Mouse (Mus musculus): ENCODE results near the gene Polr1d.
A peak's percentile ranks its signal among the peaks of the same experiment; 100 is the strongest.

Polr1d gene

DNA sequence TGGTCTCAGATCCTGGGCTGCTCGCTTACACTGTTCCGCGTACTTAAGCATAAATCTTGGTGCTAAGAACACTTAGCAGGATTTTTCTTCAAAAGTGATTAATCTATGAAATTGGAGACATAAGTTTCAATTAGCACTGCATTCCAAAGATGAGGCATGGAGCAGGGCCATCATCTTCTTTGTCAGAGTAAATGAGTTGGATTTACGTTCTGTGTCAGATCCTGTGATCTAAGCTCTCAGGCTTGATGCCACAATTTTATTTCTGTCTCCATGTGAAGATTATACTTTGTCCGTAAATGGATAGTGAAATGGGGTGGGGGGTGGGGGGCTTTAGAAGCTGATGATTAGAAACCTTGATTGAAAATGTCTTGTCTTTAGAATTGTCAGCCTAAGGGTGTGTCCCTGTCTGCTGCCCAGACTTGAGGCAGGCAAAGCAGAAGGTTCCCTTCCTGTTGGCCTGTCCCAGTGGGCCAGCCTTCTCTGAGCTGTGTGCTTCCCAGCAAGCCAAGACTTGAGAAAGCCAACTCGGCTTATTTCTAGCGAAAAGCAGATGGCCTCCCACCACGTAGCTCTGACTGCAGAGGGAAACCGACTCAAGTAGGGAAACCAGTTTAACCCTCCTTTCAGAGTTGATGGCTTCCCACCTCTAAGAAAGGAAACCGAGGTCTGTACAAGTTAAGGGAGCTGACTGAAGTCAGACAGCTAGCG lies 13.6 kb downstream of the Polr1d start:
- DNase-seq = no peak

DNA sequence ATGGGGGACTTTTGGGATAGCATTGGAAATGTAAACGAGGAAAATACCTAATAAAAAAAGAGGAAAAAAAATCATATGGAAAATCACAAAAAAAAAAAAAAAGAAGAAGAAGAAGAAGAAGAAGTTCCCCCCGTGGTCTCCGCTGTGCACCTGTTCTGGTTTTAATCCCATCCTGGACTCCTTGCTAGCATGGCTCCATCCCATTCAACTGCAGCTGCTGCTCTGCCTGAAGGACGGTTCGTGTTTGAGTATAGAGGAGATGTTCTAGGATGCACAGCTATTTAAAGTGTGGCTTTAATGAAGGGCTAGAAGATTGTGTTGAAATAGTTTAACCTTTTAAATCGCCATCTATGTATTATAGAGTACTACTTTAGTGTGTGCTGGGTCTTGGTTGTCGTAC lies 15.6 kb downstream of the Polr1d start:
- DNase-seq = no peak

DNA sequence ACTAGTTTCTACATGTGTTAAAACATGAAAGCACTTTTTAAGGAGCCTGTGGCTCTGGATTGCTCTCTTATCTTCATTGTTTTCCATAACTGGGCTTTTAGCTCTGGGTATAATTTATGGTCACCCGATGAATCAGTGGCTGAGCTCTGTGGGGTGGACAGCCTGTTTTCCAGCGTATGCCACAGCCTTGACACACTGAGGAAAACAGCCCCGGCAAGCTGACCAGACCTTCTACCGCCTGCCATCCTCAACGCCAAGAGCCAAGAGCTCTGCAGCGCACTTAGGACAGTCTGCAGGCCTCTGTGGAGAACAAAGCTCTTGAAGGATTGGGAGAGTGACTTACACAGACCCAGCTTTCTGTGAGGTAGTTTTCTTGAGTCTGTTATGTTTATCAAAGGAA lies 17.4 kb downstream of the Polr1d start:
- DNase-seq = no peak

DNA sequence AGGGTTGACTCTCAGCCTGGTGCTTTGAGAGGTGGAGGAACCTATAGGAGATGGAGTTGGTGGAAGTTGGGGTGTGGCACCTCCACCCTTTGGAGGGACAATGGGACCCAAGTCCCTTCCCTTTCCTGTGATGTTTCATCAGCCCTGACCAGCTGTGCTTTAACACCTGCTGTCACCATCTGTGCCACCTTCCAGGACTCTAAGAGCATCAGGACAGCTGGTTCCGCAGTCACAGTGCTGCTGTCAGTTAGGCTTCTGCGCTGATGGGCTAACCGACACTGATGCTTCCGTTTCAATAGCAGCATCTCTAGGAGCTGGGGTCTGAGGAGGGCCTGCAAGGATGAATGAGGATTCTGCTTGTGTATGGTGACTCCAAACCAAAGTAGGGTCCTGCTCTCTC lies 19.7 kb downstream of the Polr1d start:
- DNase-seq = no peak

DNA sequence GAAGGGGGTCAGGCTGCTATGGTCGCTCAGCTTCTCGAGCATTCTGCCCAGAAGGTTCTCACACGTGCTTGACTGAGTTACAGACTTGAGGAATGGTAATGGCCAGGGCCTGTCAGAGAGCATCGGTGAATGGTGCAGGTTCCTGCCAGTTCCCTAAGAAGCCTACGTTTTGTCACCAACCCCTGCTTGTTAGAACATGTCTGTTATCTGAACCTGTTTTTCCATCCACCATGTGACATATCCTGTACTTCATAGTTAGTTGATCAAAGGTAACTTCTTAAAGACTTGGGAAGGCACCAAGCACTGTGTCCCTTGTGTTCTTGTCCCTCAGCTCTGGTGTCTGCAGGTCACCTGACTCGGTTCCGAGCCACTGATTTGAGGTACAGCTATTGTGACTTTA lies 21.8 kb downstream of the Polr1d start:
- DNase-seq = no peak

DNA sequence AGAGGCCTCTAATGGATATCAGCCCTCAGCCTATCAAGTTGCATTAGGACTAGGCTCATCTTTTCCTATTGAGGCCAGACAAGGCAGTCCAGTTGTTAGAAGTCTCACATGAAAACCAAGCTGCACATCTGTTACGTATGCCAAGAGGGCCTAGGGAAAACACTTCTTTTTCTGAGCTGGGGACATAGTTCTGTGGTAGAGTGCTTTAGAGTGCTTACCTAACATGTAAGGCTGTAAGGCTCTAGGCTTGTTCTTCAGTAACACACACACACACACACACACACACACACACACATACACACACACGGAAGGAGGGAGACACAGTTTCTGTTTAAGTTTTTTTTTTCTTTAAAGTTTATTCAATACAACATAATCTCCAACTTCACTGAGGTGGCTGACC lies 23.3 kb downstream of the Polr1d start:
- DNase-seq = no peak

DNA sequence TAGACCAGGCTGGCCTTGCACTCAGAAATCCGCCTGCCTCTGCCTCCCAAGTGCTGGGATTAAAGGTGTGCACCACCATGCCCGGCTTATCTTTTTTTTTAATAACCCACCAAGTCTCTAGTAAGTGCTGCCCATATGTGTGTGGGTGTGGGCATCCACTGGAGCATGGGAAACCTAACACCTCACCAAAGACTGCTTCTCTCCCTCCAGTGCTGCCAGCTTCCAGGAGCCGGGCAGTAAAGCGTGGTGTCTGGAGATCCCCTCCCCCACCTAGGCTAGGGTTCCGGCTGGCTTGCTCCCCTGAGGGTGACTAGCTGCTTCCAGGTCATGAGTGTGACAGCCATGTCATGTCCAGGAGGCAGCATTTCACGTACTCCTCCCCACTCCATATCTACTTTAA lies 25.4 kb downstream of the Polr1d start:
- DNase-seq = no peak

DNA sequence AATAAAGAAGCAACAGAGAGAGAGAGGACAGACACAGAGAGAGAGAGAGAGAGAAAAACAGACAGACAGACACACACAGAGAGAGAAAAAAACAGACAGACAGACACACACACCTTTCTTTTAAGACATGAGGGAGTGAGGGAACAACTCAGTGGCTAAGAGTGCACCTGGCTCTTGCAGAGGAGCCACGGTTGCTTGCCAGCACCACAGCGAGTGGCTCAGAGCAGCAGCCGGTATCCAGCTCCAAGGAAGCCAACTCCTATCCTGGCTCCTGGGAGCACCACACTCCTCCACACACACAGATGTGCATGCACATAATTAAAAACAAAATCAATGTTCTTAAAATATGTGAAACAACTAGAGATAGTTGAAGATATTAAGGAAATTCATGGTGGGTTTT lies 30.4 kb downstream of the Polr1d start:
- no peak for DNase-seq

DNA sequence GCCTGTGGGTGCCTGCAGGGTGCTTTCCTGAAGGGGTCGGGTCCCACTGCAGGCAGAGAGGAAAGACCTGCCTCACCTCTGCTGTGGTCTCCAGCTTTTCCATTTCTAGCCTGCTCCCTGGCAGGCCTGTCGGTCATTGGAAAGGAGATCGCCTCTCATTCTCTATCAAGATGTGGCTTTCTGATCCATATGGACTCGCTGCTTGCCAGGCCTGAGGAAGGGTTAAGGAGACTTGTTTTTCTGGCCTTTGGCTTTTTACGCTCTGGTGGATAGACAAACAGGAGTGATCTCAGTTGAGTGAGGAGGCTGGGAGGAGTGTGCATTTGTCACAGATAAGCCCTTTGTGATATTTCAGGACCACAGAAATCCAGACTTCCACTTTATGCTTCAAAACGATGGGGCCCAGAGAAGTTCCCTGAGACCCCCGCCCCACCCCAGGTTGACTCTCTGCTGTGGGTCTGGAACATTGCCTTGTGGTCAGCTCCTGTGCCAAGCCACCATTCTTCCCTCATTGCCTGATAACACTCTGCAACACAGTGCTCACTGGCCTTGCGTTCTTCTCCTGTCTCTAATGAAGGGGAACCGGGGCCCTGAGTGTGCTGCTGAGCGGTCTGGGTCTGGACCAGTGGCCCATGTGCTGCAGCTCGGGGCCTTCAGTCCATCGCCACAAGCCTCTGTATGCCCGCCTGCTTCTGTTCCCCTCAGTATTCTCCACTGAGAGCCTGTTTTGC lies 32.2 kb downstream of the Polr1d start:
- DNase-seq = no peak

DNA sequence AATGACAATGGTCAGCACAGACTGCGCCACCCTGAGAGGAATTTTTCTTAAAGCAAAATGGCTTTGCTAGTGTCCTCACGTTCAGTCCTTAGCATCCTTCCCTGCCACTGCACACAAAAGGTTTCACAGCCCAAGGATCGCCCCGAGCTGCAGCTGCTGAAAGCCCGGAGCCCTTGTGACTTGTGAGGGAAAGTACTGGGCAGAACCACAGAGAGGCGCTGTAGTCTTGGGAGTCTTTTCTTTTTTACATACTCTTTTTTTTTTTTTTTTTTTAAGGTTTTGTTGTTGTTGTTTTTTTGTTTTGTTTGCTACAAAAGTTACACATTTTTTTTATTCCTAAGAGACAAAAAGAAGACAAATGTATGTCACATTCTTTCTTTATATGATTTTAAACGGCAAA lies 37.9 kb downstream of the Polr1d start:
- no peak for DNase-seq

DNA sequence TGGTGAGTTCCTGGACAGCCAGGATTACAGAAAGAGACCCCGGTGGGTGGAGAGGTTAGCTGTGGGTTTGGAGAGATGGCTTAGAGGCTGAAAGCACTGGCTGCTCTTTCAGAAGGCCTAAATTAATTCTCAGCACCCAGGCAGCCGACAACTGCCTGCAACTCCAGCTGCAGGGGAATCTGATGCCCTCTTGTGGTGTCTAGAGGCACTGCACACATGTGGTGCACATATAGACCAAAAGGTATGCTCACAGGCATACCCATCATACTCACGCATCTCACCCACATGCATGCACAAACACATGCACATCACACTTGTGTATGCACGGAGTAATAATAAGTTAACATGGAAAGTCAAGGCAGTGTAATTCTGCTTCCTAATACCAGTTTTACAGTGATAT lies 38.8 kb downstream of the Polr1d start:
- no peak for DNase-seq

DNA sequence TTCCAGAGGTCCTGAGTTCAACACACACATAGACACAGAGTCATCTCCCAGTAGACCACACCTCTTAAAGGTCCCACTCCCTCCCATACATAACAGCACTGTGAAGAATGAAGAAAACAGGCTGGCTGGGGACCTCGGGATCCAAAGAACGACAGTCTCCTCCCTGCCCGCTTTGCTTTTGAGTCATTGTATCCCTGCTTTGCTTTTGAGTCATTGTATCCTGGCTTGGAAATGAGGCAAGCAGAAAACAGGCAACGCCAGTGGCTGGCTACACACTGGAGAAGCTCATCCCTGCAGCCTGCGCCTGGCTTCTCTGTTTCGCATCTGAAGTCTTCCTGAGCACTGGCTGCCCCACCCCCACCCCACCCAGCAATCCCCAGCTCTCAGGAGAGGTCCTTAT lies 40.2 kb downstream of the Polr1d start:
- DNase-seq = peak; percentile 57

DNA sequence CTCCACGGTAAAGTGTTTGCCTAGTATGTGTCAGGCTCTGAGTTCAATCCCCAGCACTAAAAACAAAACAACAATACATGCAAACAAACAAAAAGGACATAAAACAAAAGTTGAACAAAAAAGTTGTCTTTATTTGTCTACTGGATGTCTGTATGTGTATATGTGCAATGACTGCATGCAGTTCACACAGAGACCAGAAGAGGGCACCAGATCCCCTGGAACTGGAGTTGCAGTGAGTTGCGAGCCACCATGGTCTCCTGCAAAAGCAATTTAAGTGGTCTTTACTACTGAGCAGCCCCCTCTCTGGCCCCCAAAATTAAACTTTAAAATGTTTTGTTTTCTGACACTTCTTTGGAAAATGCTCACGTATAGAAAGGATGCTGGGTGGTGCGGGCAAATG lies 44.3 kb downstream of the Polr1d start:
- DNase-seq = no peak

DNA sequence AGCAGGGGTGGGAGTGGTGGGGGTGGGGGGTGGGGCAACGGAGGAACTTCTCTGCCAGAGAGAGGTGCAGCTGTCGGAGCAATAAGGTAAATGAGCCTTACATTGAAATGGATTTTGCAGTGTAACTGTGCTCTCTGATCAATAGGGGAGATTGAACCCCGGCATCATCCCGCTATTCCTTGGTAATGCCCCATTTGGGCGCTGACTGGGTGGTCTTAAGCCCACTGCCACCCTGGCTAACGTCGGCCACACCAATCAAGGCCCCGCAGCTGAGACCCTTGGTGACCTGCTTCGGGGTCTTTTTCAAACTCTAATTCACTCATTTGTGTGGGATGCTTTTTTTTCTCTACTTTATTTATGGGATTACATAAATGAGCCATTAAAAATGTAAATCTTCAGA lies 47.9 kb downstream of the Polr1d start:
- no peak for DNase-seq

DNA sequence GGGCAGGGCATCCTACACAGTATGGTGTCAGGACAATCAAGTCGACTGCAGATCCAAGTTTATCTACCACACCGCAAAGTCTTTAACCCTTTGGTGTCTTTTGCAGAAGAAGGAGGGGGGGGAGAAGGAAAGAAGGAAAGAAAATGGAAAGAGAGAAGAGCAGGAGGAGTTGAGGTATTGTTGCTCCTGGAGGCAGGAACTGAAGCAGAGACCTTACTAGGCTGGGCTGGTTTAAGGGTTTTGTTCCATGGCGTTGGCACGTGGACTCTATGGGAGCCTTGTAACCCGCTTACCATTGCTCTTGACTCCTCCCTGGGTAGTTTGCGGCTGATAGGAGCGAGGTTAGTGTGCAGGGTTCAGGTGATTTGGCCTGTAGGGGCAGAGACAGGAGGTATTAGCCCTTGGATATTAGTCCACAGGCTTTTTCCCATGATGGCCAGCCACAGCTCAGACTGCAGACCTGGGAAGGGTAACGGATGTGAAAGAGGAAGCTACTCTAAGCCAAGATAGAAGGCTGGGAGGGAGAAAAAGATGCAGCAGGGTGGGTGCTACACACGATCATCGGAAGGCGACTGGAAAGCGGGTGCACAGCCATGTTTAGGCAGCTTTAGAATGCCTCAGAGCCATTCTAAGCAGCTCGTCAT lies 48.8 kb downstream of the Polr1d start:
- peak; percentile 76 for DNase-seq

DNA sequence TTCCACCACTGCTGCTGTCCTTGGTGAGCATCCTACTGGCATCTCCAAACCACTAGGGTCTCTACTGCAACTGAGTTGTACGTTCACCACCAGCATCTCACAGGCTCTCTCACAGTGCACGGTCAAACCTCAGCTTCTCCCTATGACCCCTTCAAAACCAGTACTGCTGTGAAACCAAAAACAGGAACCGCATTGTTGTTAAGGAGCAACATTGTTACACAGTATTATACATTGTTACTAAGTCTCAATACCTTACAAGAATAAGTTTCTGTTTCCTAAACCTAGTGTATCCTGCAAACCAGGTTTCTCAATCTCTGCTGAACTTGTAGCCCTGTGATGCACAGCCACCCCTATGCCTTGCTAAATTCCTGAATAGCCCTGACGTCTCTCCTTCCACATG lies 51.0 kb downstream of the Polr1d start:
- no peak for DNase-seq

DNA sequence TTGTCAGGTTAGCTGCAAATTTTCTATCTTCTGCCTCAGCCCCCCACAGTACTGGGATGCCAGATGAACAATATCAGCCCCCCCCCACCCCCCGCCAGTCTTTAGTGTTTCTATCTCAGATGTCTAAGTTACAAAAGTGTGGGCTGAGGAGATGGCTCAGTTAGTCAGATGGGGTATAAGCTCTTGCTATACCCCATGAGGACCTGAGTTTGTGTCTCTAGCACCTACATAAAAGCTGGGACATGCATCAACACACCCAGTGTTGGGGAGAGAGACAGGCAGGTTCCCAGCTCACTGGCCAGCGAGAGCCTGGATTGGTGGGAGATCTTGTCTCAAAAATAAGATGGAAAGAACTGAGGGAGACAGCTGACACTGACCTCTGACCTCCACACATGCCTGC lies 52.6 kb downstream of the Polr1d start:
- DNase-seq = peak; percentile 55

DNA sequence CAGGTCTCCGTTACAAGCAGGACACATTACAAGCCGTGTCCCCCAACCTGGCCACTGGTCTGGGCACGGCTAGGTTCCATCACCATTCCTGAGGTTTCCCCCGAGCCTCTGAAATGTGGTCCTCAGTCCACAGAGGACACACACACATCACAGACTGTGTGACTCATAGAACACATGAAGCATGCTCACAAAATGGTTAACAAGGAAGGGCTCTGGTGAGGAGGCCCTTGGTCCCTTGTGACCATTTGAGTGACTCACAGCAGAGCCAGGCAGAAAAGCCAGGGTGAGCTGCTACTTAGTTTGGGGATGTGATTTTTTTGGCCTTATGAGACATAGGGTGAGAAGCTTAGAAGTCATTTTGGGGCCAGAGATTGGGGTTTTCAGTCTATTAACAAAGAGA lies 55.1 kb downstream of the Polr1d start:
- peak; percentile 60 for DNase-seq

DNA sequence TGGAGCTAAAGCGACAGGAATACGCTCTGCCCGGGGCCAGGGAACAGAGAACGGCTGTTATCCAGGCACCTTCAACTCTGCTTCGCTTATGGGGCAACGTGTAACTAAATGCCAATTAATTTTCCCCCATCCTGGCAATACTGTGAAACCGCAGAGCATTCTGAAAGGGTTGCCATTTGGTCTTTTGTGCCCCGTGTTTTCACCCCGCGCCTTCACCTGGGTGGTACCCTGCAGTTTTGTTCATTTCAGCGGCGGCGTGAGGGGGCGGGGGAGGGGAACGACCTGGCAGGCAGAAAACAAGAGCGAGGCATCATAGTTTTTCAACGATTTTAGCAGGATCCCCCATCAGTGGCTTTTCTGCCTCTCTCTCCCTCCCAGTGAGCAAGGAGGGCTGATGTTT lies 56.8 kb downstream of the Polr1d start:
- peak; percentile 74 for DNase-seq

DNA sequence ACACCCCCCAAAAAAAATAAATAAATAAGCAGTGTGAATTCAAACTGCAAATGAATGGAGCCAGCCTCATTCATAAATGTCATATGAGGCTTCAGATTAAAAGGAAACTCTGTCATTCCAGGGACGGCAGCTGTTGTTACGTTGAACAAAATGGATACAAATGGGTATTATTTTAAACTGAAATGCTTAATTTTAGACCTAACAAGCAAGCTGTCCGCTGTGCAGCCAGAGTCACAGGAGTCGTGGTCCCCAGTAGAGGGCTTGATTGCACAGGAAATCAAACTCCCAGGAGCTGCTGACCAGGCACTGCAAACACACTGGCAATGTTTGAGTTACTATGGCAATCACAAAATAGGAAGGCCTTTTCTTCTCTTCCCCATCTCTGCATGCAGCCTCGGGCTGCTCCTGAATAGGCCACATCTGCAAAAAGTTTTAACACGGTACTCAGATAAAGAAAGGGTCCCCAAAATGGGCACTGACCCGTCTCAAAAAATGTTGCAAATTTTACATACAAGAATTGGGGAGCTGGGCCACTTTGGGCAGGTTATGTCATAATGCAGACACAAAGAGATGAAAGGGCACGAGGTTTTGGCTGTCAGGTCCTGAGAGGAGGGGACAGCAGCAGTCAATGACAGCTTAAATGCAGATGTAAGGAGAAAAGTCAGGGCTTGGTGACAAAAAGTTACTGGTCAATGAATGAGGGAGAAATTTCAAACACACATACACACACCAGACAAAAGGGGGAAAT lies 57.7 kb downstream of the Polr1d start:
- peak; percentile 81 for DNase-seq

DNA sequence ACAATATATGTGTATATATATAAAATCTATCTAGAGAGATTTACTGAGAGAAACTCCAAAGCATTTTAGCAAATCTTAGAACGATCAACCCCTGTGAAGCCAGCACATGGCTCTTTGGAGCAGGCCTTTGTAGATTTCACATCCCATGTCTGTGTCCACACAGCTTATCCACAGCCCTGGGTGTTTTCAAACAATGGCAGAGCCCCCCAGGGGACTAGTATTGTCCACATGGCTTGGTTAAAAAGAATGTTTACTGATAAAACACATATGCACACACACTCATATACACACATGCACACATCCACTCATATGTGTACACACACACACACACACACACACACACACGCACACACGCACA lies 58.2 kb downstream of the Polr1d start:
- no peak for DNase-seq

DNA sequence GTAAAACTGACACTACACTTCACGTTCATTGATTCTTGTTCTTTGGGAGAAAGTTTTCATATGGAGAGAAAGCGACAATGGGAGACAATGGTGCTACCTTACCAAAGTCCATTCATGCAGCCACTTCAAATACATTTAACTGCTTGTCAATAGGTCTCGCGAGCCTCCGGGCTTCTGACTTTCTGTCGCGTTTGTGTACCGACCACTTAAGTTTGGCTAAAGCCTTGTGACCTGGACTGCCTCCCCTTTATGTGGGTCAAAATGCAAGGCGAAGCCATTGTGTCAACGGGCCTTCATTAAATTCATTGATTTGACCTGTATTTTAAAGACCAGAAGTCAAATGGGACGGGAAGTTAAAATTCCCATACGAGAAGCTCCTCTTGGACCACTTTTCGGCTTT lies 59.1 kb downstream of the Polr1d start:
- DNase-seq = no peak

DNA sequence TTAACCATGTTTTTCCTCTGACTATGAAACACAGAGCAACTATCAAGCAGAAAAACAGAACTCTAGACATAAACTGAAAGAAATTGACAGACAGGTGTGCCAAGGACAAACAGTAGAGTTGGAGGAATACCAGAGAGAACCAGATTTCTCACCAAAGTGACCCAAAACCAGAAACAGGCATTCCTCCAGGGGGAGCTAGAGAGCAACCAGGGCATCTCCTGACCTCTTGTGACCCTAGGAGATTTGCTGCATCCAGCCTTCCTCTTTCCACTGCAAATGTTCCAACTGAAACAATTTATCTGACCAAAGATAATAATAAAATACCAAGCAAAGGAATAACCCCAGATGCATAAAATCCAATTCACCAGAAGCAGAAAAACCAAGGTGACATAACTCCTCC lies 70.5 kb downstream of the Polr1d start:
- no peak for DNase-seq
